Mouse (Mus musculus) embryonic fibroblast, embryonic 13.5 days (primary cell): ENCODE results near the gene Kcnma1.

Source experiments
- CTCF ChIP-seq: IDR thresholded peaks from 2 replicates; pipeline ENCODE4 v1.5.1; 2011; ENCODE audit warnings: mild to moderate bottlenecking, control low read depth, low read length, moderate library complexity, borderline replicate concordance; ENCODE audit not compliant: insufficient read depth
- POLR2A ChIP-seq: IDR thresholded peaks from 2 replicates; pipeline ENCODE4 v1.6.1; 2011; ENCODE audit warnings: low read depth, mild to moderate bottlenecking, control low read depth, low read length, moderate library complexity

- TF ChIP-seq POLR2A: no peak
- no peak for TF ChIP-seq CTCF
These were observed 491.6 kb downstream of the Kcnma1 start for GRCm38 (mm10) chr14:23522606-23523159.
